In genomic region chr12:53587691-53588504, GRCm38 (mm10) we compare ENCODE assay signal across 8 mouse cellular contexts.
DNase-seq lines count a peak whose midpoint lies in the region; ATAC-seq and TF ChIP-seq lines count a peak whose summit lies in the region.

No protein-coding gene starts in this region.

- H3K4me1 ChIP-seq in lung, postnatal 0 days (ENCODE audit: insufficient read depth, low read depth, low read length) = no peaks in the 10 kb centered on the region
- H3K4me1 ChIP-seq in hindbrain, postnatal 0 days (ENCODE audit: insufficient read depth, low read length) = peaks cover 3% of the 10 kb centered on the region; the same call in 1 of the 2 replicates
- H3K4me1 ChIP-seq in midbrain, embryonic 14.5 days (ENCODE audit: control insufficient read depth, insufficient read depth, low read length) = peaks cover 20% of the 10 kb centered on the region

- no peak overlapping the region for H3K4me3 ChIP-seq in lung, postnatal 0 days (ENCODE audit: low read depth, low read length)
- H3K4me3 ChIP-seq in hindbrain, postnatal 0 days (ENCODE audit: low read length) = no peak overlapping the region
- no peak overlapping the region for H3K4me3 ChIP-seq in midbrain, embryonic 14.5 days (replicated peaks; ENCODE audit: low read depth, low read length)

- DNase-seq in lung, postnatal 0 days (ENCODE audit: low spot score) = peak; percentile 35
- no peak for DNase-seq in lung, postnatal 36 days
- peak; percentile 6 for DNase-seq in cerebellum, adult 9-10 months
- DNase-seq in gastrocnemius, adult 18-20 months (ENCODE audit: low spot score) = peak; percentile 7
- DNase-seq in hindbrain, postnatal 0 days (ENCODE audit: low spot score) = peak; percentile 90
- DNase-seq in midbrain, embryonic 14.5 days = peak; percentile 84
- no peak for DNase-seq in thymus, postnatal 36 days
- DNase-seq in thymus, postnatal 25 days = no peak

- no peak overlapping the region for H3K9ac ChIP-seq in lung, postnatal 0 days (replicated peaks; ENCODE audit: low read depth)
- H3K9ac ChIP-seq in hindbrain, postnatal 0 days (replicated peaks; ENCODE audit: low read length) = no peak overlapping the region
- H3K9ac ChIP-seq in midbrain, embryonic 14.5 days (replicated peaks; ENCODE audit: low read length) = no peak overlapping the region

- no peak for TF ChIP-seq EP300 in lung, postnatal 0 days (IDR thresholded peaks at IDR 0.05)

- no peak overlapping the region for H3K4me2 ChIP-seq in lung, postnatal 0 days (replicated peaks; ENCODE audit: low read depth, low read length)
- peak overlapping the region; percentile 30 for H3K4me2 ChIP-seq in hindbrain, postnatal 0 days (ENCODE audit: low read depth, low read length)
- H3K4me2 ChIP-seq in midbrain, embryonic 14.5 days (ENCODE audit: low read length) = no peak overlapping the region; the same call in 1 of the 2 replicates

- 71% methylated on average over 19 of the region's 19 CpGs for WGBS in lung, postnatal 0 days
- WGBS in hindbrain, postnatal 0 days = 47% methylated on average over 19 of the region's 19 CpGs
- 52% methylated on average over 19 of the region's 19 CpGs for WGBS in midbrain, embryonic 14.5 days

- peak; percentile 12 for ATAC-seq in lung, postnatal 0 days
- peak; percentile 94 for ATAC-seq in hindbrain, postnatal 0 days
- peak; percentile 73; the same call in 1 of the 2 replicates for ATAC-seq in midbrain, embryonic 14.5 days (ENCODE audit: low FRiP score, low TSS enrichment)

- no peak for TF ChIP-seq CTCF in lung, postnatal 0 days (IDR thresholded peaks at IDR 0.05)
- no peak; the same call in 1 of the 2 replicates for TF ChIP-seq CTCF in hindbrain, postnatal 0 days (IDR thresholded peaks at IDR 0.05; ENCODE audit: low read depth)

- no peaks in the 10 kb centered on the region for H3K36me3 ChIP-seq in lung, postnatal 0 days (ENCODE audit: insufficient read depth, low read length)
- H3K36me3 ChIP-seq in hindbrain, postnatal 0 days (ENCODE audit: insufficient read depth, low read length) = no peaks in the 10 kb centered on the region
- H3K36me3 ChIP-seq in midbrain, embryonic 14.5 days (ENCODE audit: control insufficient read depth, insufficient read depth, low read length) = no peaks in the 10 kb centered on the region

- no peak overlapping the region for H3K27ac ChIP-seq in lung, postnatal 0 days (ENCODE audit: low read length)
- H3K27ac ChIP-seq in hindbrain, postnatal 0 days = peak overlapping the region; percentile 65
- H3K27ac ChIP-seq in midbrain, embryonic 14.5 days (replicated peaks; ENCODE audit: low read depth, low read length) = peak overlapping the region; percentile 49; the same call in 1 of the 2 replicates

- H3K27me3 ChIP-seq in lung, postnatal 0 days (replicated peaks; ENCODE audit: insufficient read depth, low read length) = no peaks in the 10 kb centered on the region
- no peaks in the 10 kb centered on the region for H3K27me3 ChIP-seq in hindbrain, postnatal 0 days (ENCODE audit: insufficient read depth, low read length)
- H3K27me3 ChIP-seq in midbrain, embryonic 14.5 days (ENCODE audit: control insufficient read depth, insufficient read depth, low read length) = no peaks in the 10 kb centered on the region

- H3K9me3 ChIP-seq in lung, postnatal 0 days (ENCODE audit: low read length) = no peaks in the 10 kb centered on the region
- no peaks in the 10 kb centered on the region for H3K9me3 ChIP-seq in hindbrain, postnatal 0 days (ENCODE audit: low read length)
- no peaks in the 10 kb centered on the region for H3K9me3 ChIP-seq in midbrain, embryonic 14.5 days (ENCODE audit: control insufficient read depth, low read length)

Comparison
In these comparisons a context has a peak if more than half of its experiments do, and no peak if none do; other contexts are left out.
1. DNase-seq: peak in lung, postnatal 0 days (single experiment), cerebellum, adult 9-10 months (single experiment), gastrocnemius, adult 18-20 months (single experiment), hindbrain, postnatal 0 days (single experiment) and midbrain, embryonic 14.5 days (single experiment); none in lung, postnatal 36 days (single experiment), thymus, postnatal 36 days (0 of 2) and thymus, postnatal 25 days (single experiment).
2. ATAC-seq: peak in every context shown above with its lines; median percentile 94 in hindbrain, postnatal 0 days; 73 in midbrain, embryonic 14.5 days; 12 in lung, postnatal 0 days.